In genomic region chr19:25074741-25075140, GRCm38 (mm10) we compare ENCODE assay signal across 12 mouse cellular contexts.
DNase-seq lines count a peak whose midpoint lies in the region; ATAC-seq and TF ChIP-seq lines count a peak whose summit lies in the region.
"Had no signal": no experiment of that assay in that cellular context is flagged by ENCODE, and none has a peak within 500 bp of the region (broad histone marks: within the 10 kb centered on the region; RNA-seq: fewer than 3 reads in every experiment).

No protein-coding gene starts in this region.

- peak; percentile 24 to 43 for DNase-seq in cerebellum, postnatal 10 days
- DNase-seq in cerebellum, postnatal 25 days, result no peak
- DNase-seq in liver, postnatal 0 days, result peak; percentile 26
- DNase-seq in liver, result no peak
- DNase-seq in monocyte, adult 2 months (ENCODE audit: low read depth in 1 of 2, low spot score in 2 of 2), result peak; percentile 39 to 45
- no peak for DNase-seq in neural tube, embryonic 10.5 days (ENCODE audit: extremely low spot score, low spot score)
- no peak for DNase-seq in layer of hippocampus, postnatal 14 days (ENCODE audit: low spot score in 2 of 2)
- DNase-seq: thymus, postnatal 14 days had no signal

- no peaks in the 10 kb centered on the region for H3K27me3 ChIP-seq in liver, postnatal 0 days (ENCODE audit: insufficient read depth, low read length)
- H3K27me3 ChIP-seq: midbrain, embryonic 12.5 days had no signal

- H3K4me1 ChIP-seq in liver, postnatal 0 days (ENCODE audit: insufficient read depth), result peaks cover 5% of the 10 kb centered on the region
- H3K4me1 ChIP-seq: midbrain, embryonic 12.5 days had no signal

- H3K27ac ChIP-seq in liver, postnatal 0 days (ENCODE audit: low read depth), result no peak overlapping the region
- H3K27ac ChIP-seq: heart, embryonic 13.5 days; midbrain, embryonic 12.5 days had no signal

- no peak overlapping the region for H3K4me3 ChIP-seq in liver, postnatal 0 days (ENCODE audit: low read depth, low read length)
- H3K4me3 ChIP-seq: heart, embryonic 13.5 days; midbrain, embryonic 12.5 days had no signal

- no peak for TF ChIP-seq CTCF in liver, postnatal 0 days (IDR thresholded peaks at IDR 0.05; ENCODE audit: low read depth)

- H3K36me3 ChIP-seq in liver, postnatal 0 days (replicated peaks; ENCODE audit: insufficient read depth, low read length), result peaks cover 10% of the 10 kb centered on the region
- H3K36me3 ChIP-seq: heart, embryonic 13.5 days; midbrain, embryonic 12.5 days had no signal

- no peak for TF ChIP-seq EP300 in liver, postnatal 0 days (IDR thresholded peaks at IDR 0.05; ENCODE audit: low read depth)

- no peaks in the 10 kb centered on the region for H3K9me3 ChIP-seq in liver, postnatal 0 days (ENCODE audit: low read length)
- H3K9me3 ChIP-seq: heart, embryonic 13.5 days; midbrain, embryonic 12.5 days had no signal

- H3K4me2 ChIP-seq in liver, postnatal 0 days (ENCODE audit: low read depth, low read length), result no peak overlapping the region
- H3K4me2 ChIP-seq: heart, embryonic 13.5 days; midbrain, embryonic 12.5 days had no signal

- WGBS in liver, postnatal 0 days (ENCODE audit: insufficient replicate concordance), result 66% methylated on average over 6 of the region's 6 CpGs

- no peak for ATAC-seq in liver, postnatal 0 days
- ATAC-seq in granulocyte monocyte progenitor cell, adult 5-6 weeks (replicated peaks; ENCODE audit: poor library complexity, severe bottlenecking), result peak; percentile 87
- ATAC-seq: forebrain, embryonic 14.5 days had no signal

- H3K9ac ChIP-seq in liver, postnatal 0 days (replicated peaks), result no peak overlapping the region
- H3K9ac ChIP-seq: heart, embryonic 13.5 days; midbrain, embryonic 12.5 days had no signal

Comparison
In these comparisons a context has a peak if more than half of its experiments do, and no peak if none do; other contexts are left out.
1. DNase-seq: peak in cerebellum, postnatal 10 days (2 of 2), liver, postnatal 0 days (single experiment) and monocyte, adult 2 months (2 of 2); none in cerebellum, postnatal 25 days (0 of 2), liver (single experiment), neural tube, embryonic 10.5 days (single experiment) and layer of hippocampus, postnatal 14 days (0 of 2).